Mouse (Mus musculus) embryonic facial prominence, embryonic 11.5 days (tissue): ENCODE results near the gene Snrnp70. TPM values are rescaled to one million over a fixed set of nuclear protein-coding genes. Genes with fewer than 3 reads are reported as not detected.

Source experiments
- ATAC-seq: fragments of 200-750 bp; cut with Nextera tagmentation; replicated peaks from 2 replicates; pipeline ENCODE4 v1.8.0; 2017; ENCODE audit warnings: low read depth; ENCODE audit not compliant: insufficient number of reproducible peaks, low FRiP score, low TSS enrichment
- DNase-seq: peaks from one replicate; pipeline ENCODE4 v3.0.0-alpha.2; 2015; ENCODE audit warnings: low spot score
- H3K27ac ChIP-seq: fragments of 300-500 bp; sonication (generic); replicated peaks from 2 replicates; pipeline ENCODE4 v1.5.1; 2014; ENCODE audit warnings: mild to moderate bottlenecking, low read depth, low read length, control low read depth
- H3K27me3 ChIP-seq: fragments of 300-500 bp; sonication (generic); 2 replicates; pipeline ENCODE4 v1.6.1; 2014; ENCODE audit warnings: mild to moderate bottlenecking, low read length, moderate library complexity, mixed read lengths; ENCODE audit not compliant: control insufficient read depth, insufficient read depth
- H3K36me3 ChIP-seq: fragments of 300-500 bp; sonication (generic); replicated peaks from 2 replicates; pipeline ENCODE4 v1.6.1; 2014; ENCODE audit warnings: low read depth, mild to moderate bottlenecking, low read length, moderate library complexity, mixed read lengths; ENCODE audit not compliant: control insufficient read depth, insufficient read depth
- H3K4me1 ChIP-seq: fragments of 300-500 bp; sonication (generic); 2 replicates; pipeline ENCODE4 v1.6.1; 2014; ENCODE audit warnings: low read length, mixed read lengths; ENCODE audit not compliant: control insufficient read depth, insufficient read depth
- H3K4me2 ChIP-seq: fragments of 300-500 bp; sonication (generic); 2 replicates; pipeline ENCODE4 v1.6.1; 2014; ENCODE audit warnings: low read depth, mild to moderate bottlenecking, control low read depth, low read length, moderate library complexity
- H3K4me3 ChIP-seq: fragments of 300-500 bp; sonication (generic); 2 replicates; pipeline ENCODE4 v1.5.1; 2014; ENCODE audit warnings: low read depth, low read length, control low read depth
- H3K9ac ChIP-seq: fragments of 300-500 bp; sonication (generic); replicated peaks from 2 replicates; pipeline ENCODE4 v1.6.1; 2014; ENCODE audit warnings: mild to moderate bottlenecking, control low read depth, low read length
- H3K9me3 ChIP-seq: fragments of 300-500 bp; sonication (generic); replicated peaks from 2 replicates; pipeline ENCODE4 v1.6.1; 2016; ENCODE audit warnings: mild to moderate bottlenecking, low read length, inconsistent platforms, mixed read lengths; ENCODE audit not compliant: control insufficient read depth
- WGBS: fragments of 180-500 bp; shearing (Covaris S2); extraction: QIAGEN DNeasy Blood & Tissue Kit; methylation state at CpG from one replicate; pipeline ENCODE4 v1.1.7; 2014; 5-methylcytosine and 5-hydroxymethylcytosine counted together
- polyA plus RNA-seq: library from polyadenylated mRNA; unstranded; fragments of >200 nt; fragmentation: Nextera tagmentation; extraction: Ambion mirVana; gene quantifications from 2 replicates; pipeline ENCODE4 v1.2.1, GENCODE M21; 2014

Snrnp70 gene
- 71.6 and 75.0 TPM in 2 replicates for polyA plus RNA-seq

DNA sequence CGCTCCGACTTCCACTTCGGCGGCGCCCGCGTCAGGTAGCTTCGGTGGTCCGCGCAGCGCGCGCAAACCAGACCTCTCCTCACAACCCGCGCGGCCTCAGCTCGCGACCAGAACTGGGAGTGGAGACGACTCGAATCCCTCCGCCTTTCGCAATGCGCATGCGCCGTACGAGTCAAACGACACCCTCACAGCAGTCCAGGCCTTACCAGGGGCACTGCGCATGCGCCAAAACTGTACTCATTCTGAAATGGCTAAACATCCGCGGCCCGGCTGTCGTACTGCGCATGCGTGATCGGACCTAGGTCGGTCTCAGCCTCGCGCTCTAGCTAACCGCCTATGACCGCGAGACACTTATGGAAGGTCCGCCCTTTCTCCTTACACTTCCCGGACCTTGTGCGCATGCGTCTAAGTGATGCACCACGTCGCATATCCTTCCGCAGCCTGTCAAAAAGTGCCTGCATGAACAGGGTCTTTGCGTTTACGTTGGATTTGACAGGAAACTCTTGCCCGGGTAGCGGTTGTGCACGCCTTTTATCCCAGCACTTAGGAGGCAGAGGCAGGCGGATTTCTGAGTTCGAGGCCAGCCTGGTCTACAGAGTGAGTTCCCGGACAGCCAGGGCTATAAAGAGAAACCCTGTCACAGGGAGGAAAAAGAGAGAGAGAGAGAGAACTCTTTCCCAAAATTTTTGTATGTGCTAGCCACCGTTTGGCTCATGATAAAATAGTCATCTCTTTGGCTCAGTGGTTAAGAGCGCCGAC, at the start of gene Snrnp70:
Snrnp70 (minus strand) TSS at position 165 of the 759 bp plus-strand sequence.
- WGBS: under 1% methylated on average over 60 of the region's 60 CpGs
- peak; percentile 100 for DNase-seq
- no peaks in the 10 kb centered on the region for H3K4me1 ChIP-seq
- H3K4me3 ChIP-seq: peak within 1 kb of the TSS; percentile 62
- ATAC-seq: peak; percentile 96
- peaks cover 3% of the 10 kb centered on the region for H3K36me3 ChIP-seq
- H3K27ac ChIP-seq: peak within 1 kb of the TSS; percentile 97
- H3K27me3 ChIP-seq: no peaks in the 10 kb centered on the region
- H3K4me2 ChIP-seq: peak within 1 kb of the TSS; percentile 86
- peak within 1 kb of the TSS; percentile 82 for H3K9ac ChIP-seq
- H3K9me3 ChIP-seq: no peaks in the 10 kb centered on the region

DNA sequence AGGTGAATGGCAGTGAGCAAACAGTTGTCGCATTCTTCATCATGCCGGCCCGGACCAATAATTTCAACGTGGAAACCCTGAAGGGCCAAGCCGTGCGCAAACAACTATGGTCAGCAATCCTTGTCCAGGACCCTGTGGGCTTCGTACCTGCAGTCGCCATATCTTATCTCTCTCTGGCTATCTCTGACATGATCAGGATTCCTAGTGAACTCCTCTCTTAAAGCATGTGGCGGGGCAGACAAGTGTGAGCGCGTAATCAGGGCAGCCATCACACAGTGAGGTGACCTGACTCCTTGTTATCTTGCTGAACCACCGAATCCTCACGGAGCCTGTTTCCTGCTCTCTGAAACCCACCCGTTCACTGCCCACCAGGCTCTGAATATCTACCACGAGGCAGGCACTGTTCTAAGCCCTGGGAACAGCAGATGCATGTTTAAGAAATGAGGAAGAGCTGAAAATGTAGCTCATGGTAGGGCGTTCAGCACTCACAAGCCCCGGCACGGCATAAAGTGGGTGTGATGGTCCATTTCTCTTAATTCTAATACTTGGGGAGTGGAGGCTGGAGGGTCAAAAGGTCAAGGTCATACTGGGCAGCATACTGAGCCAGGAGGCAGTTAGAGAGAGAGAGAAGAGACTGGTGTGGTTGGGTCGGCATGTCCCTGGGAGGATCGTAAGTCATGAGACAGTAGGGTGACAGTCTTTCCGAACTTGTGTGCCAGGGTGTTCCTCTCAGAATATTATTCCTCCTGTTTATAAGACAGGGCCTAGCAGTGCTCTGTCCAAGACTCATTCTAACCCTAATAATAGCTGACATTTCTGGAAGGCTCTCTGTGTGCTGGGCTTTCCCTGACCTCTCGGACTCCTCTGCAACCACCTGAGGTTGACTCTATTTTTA, 48.2 kb upstream of the Snrnp70 start:
- H3K27ac ChIP-seq: no peak overlapping the region
- no peaks in the 10 kb centered on the region for H3K27me3 ChIP-seq
- H3K4me2 ChIP-seq: no peak overlapping the region
- DNase-seq (no peak), ATAC-seq (no peak)
- no peaks in the 10 kb centered on the region for H3K9me3 ChIP-seq
- WGBS: 86% methylated on average over 22 of the region's 22 CpGs
- no peak overlapping the region for H3K4me3 ChIP-seq
- no peak overlapping the region for H3K9ac ChIP-seq
- no peaks in the 10 kb centered on the region; the same call in 1 of the 2 replicates for H3K36me3 ChIP-seq
- no peaks in the 10 kb centered on the region for H3K4me1 ChIP-seq

DNA sequence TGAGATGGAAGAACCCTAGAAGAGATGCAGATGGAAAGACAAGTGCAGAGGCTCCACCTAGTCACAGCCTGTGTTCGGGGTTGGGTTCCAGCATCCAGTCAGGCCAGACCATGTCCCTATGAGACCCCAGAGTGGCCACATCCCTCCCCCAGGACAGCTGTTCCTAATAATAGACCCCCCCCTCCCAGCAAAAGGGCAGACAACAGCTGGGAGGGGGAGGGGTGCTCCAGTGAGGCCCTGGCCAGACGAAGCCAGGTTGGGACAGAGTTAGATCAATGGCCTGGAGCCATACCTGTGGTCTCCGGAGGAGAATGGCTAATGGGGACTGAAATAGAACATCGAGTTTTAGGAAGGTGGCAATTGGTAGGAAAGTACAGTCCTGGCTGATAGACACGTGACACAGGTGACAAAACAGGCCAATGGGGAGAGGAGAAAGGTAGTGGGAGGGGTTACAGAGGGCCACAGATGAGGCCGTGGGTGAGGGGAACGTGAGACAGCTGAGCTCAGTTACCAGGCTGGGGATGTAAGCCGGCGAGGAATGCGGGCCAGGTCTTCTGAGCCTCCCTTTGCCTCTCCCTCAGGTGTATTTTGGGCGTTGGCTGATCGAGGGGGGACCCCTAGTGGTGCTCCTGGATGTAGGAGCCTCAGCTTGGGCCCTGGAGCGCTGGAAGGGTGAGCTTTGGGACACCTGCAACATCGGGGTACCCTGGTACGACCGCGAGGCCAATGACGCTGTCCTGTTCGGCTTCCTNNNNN, 42.2 kb upstream of the Snrnp70 start, which contains the start of gene Ruvbl2:
Ruvbl2 (minus strand) TSS at position 576 of the 756 bp plus-strand sequence.
- peak within 1 kb of the TSS; percentile 23 for H3K4me2 ChIP-seq
- ATAC-seq (no peak), DNase-seq (peak; percentile 66)
- H3K27ac ChIP-seq: no peak within 1 kb of the TSS
- WGBS: 22% methylated on average over 19 of the region's 19 CpGs
- H3K4me1 ChIP-seq: peaks cover 14% of the 10 kb centered on the region
- H3K9ac ChIP-seq: no peak within 1 kb of the TSS; the same call in 1 of the 2 replicates
- no peak within 1 kb of the TSS for H3K4me3 ChIP-seq
- no peaks in the 10 kb centered on the region; the same call in 1 of the 2 replicates for H3K36me3 ChIP-seq
- H3K9me3 ChIP-seq: no peaks in the 10 kb centered on the region
- H3K27me3 ChIP-seq: no peaks in the 10 kb centered on the region

DNA sequence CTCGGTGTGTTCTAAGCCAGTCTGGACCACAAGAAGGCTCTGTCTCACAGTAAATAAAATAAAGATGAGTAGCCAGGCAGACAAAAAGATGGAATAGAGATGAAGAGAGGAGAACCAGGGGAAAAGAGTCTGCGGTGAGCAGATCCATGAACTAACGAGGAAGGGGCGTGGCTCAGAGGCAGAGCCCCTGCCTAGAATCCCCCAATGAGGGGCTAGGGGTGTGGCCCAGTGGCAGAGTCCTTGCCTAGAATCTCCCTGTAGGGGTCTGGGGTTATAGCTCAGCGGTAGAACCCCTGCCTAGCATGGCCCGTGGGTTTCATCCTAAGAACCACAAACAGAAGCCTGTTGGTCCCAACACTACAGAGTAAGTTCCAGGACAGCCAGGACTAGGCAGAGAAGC, 41.5 kb upstream of the Snrnp70 start:
- Histone ChIP-seq H3K4me3 (no peak overlapping the region), H3K9ac (no peak overlapping the region; the same call in 1 of the 2 replicates), H3K27me3 (no peaks in the 10 kb centered on the region), H3K9me3 (no peaks in the 10 kb centered on the region), H3K27ac (no peak overlapping the region), H3K4me1 (peaks cover 14% of the 10 kb centered on the region), H3K4me2 (0 out of 2 replicates have a peak overlapping the region, but pooled peaks have one; percentile 16), H3K36me3 (no peaks in the 10 kb centered on the region; the same call in 1 of the 2 replicates)
- WGBS: 18% methylated on average over 6 of the region's 6 CpGs
- DNase-seq (peak; percentile 64), ATAC-seq (no peak)

DNA sequence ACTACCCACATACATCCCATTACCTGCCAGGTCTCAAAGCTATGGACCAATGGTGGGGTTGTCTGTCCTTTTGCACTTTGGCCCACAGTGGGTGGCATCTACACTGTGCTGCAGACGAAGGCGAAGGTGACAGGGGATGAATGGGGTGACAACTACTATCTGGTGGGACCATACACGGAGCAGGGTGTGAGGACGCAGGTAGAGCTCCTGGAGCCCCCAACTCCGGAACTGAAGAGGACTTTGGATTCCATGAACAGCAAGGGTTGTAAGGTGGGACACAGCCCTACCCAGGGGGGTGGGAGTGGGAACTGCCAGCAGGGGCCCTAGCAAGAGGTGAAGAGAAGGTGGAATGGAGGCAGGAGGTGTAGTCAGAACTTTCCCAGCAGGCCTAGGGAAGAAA, 40.9 kb upstream of the Snrnp70 start:
- Histone ChIP-seq H3K4me3 (no peak overlapping the region), H3K4me2 (peak overlapping the region; percentile 13; the same call in 1 of the 2 replicates)
- WGBS: 95% methylated on average over 5 of the region's 5 CpGs

DNA sequence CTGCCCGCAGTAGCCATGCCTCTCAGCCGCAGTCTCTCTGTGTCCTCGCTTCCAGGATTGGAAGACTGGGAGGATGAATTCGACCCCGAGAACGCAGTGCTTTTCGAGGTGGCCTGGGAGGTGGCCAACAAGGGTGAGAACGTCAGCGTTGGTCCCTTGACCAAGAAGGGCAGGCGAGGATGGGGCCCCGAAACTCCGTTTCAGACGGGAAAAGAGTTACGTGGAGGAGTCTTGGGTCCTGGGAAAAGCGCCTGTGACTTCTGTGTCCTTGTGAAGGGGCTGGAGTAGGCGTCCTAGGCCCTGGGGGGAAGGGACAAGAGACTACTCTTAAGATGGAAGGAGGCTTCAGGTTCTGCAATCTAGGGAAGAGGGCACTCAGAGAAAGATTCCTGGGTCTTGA, 39.5 kb upstream of the Snrnp70 start:
- H3K4me1 ChIP-seq: peaks cover 14% of the 10 kb centered on the region
- no peak overlapping the region for H3K27ac ChIP-seq
- 3% methylated on average over 16 of the region's 16 CpGs for WGBS
- ATAC-seq (no peak; the same call in 1 of the 2 replicates), DNase-seq (peak; percentile 47)
- H3K36me3 ChIP-seq: peaks cover 2% of the 10 kb centered on the region
- H3K9me3 ChIP-seq: no peaks in the 10 kb centered on the region
- H3K9ac ChIP-seq: peak overlapping the region; percentile 71
- no peaks in the 10 kb centered on the region for H3K27me3 ChIP-seq
- peak overlapping the region; percentile 69 for H3K4me2 ChIP-seq
- peak overlapping the region; percentile 85 for H3K4me3 ChIP-seq

More for the DNA sequence above, 40.9 kb upstream of the Snrnp70 start:
- Histone ChIP-seq H3K9ac (no peak overlapping the region; the same call in 1 of the 2 replicates), H3K27me3 (no peaks in the 10 kb centered on the region), H3K4me1 (peaks cover 14% of the 10 kb centered on the region), H3K9me3 (no peaks in the 10 kb centered on the region), H3K27ac (no peak overlapping the region), H3K36me3 (no peaks in the 10 kb centered on the region; the same call in 1 of the 2 replicates)
- DNase-seq (no peak), ATAC-seq (no peak)

DNA sequence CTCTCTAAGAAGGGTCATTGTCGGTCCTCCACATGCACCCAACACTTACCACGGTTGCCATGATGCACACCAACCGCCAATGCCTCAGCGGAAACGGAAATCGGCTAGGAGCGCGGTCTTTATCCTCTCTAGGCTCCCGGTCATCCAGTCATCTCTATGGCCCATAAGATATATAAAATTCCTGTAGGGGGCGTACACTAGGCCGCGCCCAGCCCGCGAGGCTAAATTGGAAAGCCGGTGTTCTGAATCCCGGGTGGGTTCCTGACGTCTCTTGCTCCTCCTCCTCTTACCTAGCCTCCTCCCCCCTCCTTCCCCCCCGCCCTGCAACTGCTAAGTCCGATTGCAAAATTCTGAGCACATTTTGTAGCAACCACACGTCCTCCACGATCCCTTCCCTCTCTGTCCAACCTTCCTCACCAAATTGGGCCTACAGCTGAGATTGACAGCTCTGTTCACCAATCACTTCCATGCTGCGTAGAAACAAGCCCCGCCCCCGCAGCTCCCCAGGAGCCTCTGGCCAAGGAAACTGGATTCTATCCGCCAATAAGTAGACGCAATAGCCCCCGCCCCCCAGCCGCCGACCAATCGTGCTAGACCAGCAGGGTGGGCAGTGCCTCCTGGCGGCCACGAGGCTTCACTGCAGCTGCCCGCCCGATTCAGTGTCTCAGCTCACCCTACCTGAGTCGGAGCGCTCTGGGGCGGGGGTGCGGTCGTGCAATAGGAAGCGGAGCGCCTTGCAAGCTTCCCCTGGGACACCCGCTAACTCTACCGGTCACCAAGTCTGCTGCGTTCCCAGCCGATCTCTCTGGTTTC, 38.9 kb upstream of the Snrnp70 start, which contains the start of gene Gys1:
Gys1 (plus strand) TSS at position 642 of the 813 bp plus-strand sequence.
- Histone ChIP-seq H3K9ac (peak within 1 kb of the TSS; percentile 88), H3K27ac (peak within 1 kb of the TSS; percentile 80), H3K9me3 (no peaks in the 10 kb centered on the region), H3K36me3 (peaks cover 2% of the 10 kb centered on the region), H3K4me1 (peaks cover 14% of the 10 kb centered on the region), H3K27me3 (no peaks in the 10 kb centered on the region), H3K4me2 (peak within 1 kb of the TSS; percentile 95), H3K4me3 (peak within 1 kb of the TSS; percentile 85)
- DNase-seq (peak; percentile 100), ATAC-seq (peak; percentile 94)
- under 1% methylated on average over 45 of the region's 45 CpGs for WGBS
